Mouse (Mus musculus) cerebellum, adult 2 months (tissue): ENCODE data around the gene Cacna2d4.

ENCODE experiments used
- CTCF ChIP-seq: fragments of 200-500 bp; IDR thresholded peaks from 2 replicates; pipeline ENCODE4 v1.5.1; 2011; ENCODE audit warnings: low read depth, mild to moderate bottlenecking, control low read depth, low read length, moderate library complexity, borderline replicate concordance; ENCODE audit not compliant: insufficient read depth
- POLR2A ChIP-seq: fragments of 200-500 bp; IDR thresholded peaks from 2 replicates; pipeline ENCODE4 v1.6.1; 2011; ENCODE audit warnings: low read length, control low read depth, borderline replicate concordance; ENCODE audit not compliant: insufficient read depth

DNA sequence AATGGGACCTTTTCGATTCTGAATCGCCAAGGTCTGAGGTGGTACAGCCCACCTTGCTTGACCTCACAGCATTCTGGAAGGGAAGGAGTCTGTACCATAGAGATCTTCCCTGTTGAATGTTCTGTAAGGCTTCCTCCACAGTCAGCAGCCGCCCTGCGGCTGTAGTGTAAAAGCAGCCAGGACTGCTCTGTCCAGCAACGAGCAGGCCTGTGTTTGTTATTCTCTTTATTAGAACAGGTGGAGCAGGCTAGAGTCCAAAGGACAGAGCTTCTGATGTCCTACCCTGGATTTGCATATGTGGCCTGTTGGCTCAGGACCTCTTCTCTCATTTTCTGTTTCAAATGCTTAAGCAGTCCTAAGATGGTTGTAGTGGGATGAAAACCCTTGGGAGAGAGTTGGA, 36.0 kb upstream of the Cacna2d4 start:
- TF ChIP-seq POLR2A (no peak), CTCF (no peak)
